Mouse (Mus musculus) spleen, postnatal 4 days (tissue): ENCODE measurements around the gene Gns.

Experiments used
- DNase-seq, 2 experiments: peaks; one replicate each; pipeline ENCODE4 v3.0.0; 2022; ENCODE audit warnings: low spot score in 2 of 2

Gene Gns

GRCm38 (mm10) chr10:121403104-121403503 lies 38.2 kb downstream of the Gns start:
- DNase-seq, result no peak

- DNase-seq, result no peak
Observed at GRCm38 (mm10) chr10:121403946-121404345, 39.1 kb downstream of the Gns start.

- no peak for DNase-seq
Observed at GRCm38 (mm10) chr10:121409717-121410116, 44.8 kb downstream of the Gns start.

GRCm38 (mm10) chr10:121411721-121412455 lies 47.0 kb downstream of the Gns start:
- no peak for DNase-seq

- no peak for DNase-seq
Observed at GRCm38 (mm10) chr10:121412824-121413223, 47.9 kb downstream of the Gns start.

- no peak for DNase-seq
Observed at GRCm38 (mm10) chr10:121414127-121414526, 49.2 kb downstream of the Gns start.

GRCm38 (mm10) chr10:121418835-121419234 lies 53.9 kb downstream of the Gns start:
- DNase-seq, result no peak

GRCm38 (mm10) chr10:121419640-121420470 lies 55.0 kb downstream of the Gns start:
- DNase-seq, result no peak

- DNase-seq, result no peak
Observed at GRCm38 (mm10) chr10:121421023-121421422, 56.1 kb downstream of the Gns start.

- DNase-seq, result no peak
Observed at GRCm38 (mm10) chr10:121421657-121422290, 56.9 kb downstream of the Gns start.

- DNase-seq, result no peak
Observed at GRCm38 (mm10) chr10:121422294-121422693, 57.4 kb downstream of the Gns start.

GRCm38 (mm10) chr10:121423541-121424349 lies 58.9 kb downstream of the Gns start:
- no peak for DNase-seq

- no peak for DNase-seq
Observed at GRCm38 (mm10) chr10:121424455-121424854, 59.6 kb downstream of the Gns start.

- DNase-seq, result no peak
Observed at GRCm38 (mm10) chr10:121425079-121425478, 60.2 kb downstream of the Gns start.

- no peak for DNase-seq
Observed at GRCm38 (mm10) chr10:121425506-121426025, 60.7 kb downstream of the Gns start.

GRCm38 (mm10) chr10:121426458-121427070 lies 61.7 kb downstream of the Gns start:
- peak in 1 of 2 experiments; percentile 19 for DNase-seq

GRCm38 (mm10) chr10:121427136-121427535 lies 62.2 kb downstream of the Gns start:
- DNase-seq, result peak; percentile 64 to 85

- DNase-seq, result no peak
Observed at GRCm38 (mm10) chr10:121428011-121428711, 63.3 kb downstream of the Gns start.

- DNase-seq, result no peak
Observed at GRCm38 (mm10) chr10:121429089-121429488, 64.2 kb downstream of the Gns start.

GRCm38 (mm10) chr10:121429581-121429980 lies 64.7 kb downstream of the Gns start:
- no peak for DNase-seq
